Mouse (Mus musculus): ENCODE results near the gene Gtf2i.

The Gtf2i gene

DNA sequence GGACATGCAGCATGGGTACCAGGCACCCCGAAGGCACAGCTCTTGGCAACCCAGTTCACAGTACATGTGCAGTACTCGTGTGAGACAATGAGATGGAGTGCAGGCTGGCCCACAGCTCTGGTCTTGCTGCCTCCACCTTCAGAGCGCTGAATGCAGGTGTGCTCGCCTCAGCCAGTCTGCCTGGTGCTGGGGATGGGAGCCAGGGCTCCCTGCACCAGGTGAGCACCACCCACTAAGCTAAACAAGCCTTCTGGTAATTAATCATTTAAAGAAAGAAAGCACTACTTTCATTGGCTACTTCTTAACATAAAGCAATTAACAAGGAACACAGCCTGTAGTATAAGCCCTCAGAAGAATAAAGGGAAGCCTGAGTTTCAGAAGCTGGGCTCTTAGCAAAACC, 37.5 kb downstream of the Gtf2i start:
- WGBS, result 72% methylated on average over 4 of the region's 4 CpGs

DNA sequence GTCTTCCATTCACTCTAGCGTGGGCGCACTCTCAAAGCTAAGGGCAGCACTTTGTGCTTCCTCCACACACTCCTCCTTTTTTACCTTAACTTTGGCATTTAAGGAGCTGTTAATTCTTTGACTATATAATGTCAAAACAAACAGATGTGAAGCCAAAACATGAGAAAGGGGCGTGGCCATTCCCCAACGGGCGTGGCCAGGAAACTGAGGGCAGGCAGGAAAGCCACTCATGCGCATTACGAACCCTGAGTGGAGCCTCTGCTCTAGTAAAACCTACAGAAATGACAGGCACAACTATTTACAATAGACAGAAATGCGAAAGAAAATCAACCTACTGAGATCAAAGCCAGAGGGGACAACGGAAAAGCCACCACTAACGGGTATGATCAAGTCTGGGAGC, 39.0 kb downstream of the Gtf2i start:
- WGBS, result 84% methylated on average over 10 of the region's 10 CpGs

DNA sequence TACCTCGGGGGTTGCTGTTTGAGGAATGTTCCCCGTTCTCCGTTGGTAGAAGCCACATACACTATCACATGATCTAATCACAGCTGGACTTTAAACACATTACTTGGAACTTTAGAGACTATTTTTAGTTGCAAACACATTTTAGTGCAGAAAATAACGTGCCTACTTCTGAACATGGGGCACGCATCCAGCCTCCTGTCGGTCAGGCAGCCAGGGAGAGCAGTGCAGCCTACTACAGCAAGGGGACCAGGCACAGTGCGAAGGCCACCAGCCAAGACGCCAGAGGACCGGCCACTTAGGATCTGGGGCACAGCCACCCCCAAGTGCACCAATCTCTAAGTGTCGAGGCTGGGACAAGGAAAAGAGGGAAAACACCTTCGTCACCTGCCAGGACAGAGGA, 39.5 kb downstream of the Gtf2i start:
- 43% methylated on average over 11 of the region's 11 CpGs for WGBS

DNA sequence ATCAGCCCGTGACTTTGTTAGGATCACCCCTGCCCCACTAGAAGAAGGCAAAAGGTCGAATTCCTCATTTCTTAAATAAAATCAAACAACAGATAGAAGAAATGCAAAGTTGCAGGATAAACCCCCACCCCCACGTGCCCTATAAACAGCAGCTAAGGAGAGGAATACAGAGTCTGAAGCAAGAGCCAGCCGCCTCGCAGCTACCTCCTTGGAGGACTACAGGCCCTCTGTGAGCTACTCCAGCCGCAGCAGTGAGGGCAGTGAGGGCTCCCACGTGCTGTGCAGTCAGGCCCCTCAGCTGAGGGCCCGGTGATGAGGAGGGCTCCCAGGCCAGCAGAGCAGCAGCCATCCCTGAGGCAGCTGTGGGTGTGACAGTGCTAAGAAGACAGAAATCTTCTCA, 40.8 kb downstream of the Gtf2i start:
- WGBS, result 70% methylated on average over 8 of the region's 8 CpGs

DNA sequence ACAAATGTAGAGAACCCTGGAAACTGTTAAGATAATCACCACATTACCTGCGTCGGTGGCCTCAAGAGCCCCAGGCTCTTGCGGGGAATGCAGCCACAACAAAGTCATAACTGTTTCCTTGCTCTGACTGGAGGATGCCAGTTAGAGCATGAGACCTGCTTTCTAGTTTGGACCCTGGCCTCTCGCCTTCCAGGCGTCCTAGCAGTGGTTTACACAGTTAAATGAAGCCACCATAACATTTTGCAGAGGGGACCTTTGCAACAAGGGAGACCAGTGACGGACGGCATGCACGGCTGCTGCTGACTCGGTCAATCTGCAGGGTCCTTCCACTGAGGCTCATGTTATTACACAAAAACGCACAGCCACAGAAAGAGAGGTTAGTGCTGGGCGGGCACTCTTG, 41.8 kb downstream of the Gtf2i start:
- 73% methylated on average over 11 of the region's 11 CpGs for WGBS

DNA sequence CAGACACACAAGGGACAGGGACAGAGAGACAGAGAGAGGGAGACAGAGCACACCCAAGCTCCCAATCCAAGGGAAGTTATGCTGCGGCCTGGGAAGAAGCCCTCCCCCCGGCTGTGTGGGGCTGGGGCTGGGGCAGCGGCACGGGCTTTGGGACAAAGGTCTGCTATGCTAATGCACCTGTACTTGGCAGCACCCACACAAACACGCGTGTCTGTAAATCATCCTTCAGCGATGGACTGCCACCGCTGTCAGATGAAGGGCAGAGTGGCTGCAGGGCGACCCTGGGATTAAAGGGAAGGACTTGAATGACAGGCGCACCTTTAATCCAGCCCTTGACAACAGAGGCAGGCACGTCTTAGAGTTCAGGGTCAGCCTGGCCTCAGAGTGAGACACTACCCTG, 43.1 kb downstream of the Gtf2i start:
- 85% methylated on average over 11 of the region's 11 CpGs for WGBS

DNA sequence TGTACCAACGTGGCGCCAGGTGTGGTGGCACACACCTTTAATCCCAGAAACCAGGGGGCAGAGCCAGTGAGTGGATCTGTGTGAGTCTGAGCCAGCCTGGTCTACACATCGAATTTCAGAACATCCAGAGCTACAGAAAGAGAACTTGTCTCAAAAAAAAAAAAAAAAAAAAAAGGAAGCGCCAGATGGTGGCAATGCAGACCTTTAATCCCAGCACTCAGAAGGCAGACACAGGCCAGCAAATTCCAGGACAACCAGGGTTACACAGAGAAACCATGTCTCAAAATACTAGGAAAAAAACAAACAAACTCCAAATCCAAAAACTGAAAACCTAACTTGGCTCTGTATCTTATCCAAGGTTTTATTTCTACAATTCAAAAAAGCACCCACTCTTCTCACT, 44.0 kb downstream of the Gtf2i start:
- 62% methylated on average over 4 of the region's 4 CpGs for WGBS

DNA sequence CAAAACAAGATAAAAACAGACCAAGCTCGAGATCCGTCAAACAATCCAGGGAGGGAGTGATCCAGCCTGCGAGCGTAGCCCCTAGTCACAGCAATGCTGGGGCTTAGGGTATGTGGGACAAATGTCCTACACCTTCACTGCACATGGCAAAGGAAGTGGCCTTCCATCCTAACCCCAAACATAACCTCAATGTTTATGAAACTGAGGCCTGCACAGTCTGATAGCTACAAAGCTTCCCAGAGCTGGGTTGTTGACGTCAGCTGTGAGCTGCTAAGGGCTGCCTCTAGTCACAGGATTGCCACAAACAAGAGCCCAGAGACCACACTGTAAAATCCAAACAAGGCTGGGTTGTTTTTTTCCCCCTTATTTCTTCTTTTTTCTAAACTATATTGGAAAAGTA, 44.8 kb downstream of the Gtf2i start:
- WGBS, result 68% methylated on average over 5 of the region's 5 CpGs

DNA sequence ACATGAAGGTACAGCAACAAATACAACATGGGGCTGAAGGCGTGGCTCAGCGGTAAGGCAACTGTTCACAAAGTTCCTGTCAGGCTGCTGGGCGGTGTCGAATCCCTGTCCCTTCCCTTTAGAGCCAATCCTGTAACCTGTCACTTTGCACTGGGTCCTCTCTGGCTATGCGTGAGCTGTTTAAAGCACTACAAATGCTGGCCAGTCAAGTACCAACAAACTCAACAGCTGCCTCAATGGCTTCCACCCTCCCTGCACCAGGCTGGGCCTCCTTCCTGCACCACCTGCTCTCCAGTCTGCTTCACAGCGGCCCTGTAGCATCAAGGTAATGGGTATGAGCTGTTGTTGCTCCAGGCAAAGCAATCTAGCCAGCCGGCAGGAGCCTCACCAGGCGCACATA, 45.8 kb downstream of the Gtf2i start:
- 94% methylated on average over 8 of the region's 8 CpGs for WGBS

DNA sequence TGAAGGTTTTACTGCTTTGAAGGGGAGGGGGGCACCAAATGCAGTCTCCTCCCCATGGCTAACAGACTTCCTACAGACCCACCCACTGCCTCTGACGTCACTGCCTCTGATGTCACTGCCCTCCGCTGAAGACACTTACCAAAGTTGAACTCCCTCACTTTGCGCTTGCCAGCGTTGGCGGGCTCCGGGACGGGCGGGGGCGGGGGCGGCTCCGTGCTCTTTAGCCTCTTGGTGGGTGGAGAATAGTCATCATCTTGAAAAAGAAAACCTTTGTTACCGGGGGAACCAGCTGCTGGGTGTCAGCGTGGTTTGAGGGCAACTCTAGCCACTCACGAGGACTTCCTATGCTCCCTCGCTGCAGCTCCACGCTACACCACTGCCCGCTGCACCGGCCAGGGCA, 48.2 kb downstream of the Gtf2i start:
- 66% methylated on average over 18 of the region's 18 CpGs for WGBS

DNA sequence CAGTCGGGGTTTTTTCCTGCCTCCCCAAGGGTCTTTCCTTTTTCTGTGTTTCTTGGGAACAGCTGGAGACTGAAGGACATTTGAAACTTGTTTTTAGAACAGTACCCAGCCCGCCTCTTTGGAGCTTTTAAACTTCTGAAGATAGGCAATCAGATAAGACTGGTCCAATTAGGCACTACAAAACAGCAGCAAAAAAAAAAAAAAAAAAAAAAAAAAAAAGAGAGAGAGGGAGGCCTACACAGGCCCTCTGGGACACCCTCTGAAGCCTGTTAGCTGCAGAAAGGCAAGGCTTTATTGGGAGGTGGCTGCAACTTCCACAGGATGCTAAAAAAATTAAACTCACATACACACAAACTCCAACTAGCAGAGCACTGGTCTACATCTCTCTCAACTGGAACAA, 48.7 kb downstream of the Gtf2i start:
- 83% methylated on average over 2 of the region's 2 CpGs for WGBS

DNA sequence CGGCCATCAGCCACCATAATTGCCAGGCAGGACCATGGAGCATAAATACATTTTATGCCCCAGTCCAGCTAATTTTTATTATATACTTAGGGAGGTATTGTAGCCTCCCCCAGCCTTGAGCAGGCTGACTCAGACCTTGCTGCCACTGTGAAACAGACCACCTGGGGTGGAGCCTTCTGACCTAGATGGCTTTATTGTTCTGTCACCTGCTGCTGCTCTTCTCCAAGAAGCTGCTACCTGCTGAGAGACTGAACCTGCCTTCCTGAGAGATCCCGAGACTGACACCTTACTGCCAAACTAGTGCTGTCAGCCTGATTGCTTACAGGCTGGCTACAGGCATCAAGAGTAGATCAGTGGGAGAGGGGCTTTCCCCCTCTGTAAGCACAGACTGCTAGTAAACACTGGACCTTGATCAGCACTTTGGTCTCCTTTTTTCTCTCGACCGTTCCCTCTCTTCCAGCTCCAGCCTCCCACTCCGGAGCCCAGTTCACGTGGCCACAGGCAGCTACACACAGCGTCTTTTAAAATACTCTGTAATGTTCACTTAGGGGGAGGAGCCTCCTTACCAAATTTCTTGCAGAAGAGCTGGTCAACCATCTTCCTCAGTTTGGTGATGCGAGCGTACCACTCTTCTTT, 54.4 kb downstream of the Gtf2i start:
- 79% methylated on average over 9 of the region's 9 CpGs for WGBS

DNA sequence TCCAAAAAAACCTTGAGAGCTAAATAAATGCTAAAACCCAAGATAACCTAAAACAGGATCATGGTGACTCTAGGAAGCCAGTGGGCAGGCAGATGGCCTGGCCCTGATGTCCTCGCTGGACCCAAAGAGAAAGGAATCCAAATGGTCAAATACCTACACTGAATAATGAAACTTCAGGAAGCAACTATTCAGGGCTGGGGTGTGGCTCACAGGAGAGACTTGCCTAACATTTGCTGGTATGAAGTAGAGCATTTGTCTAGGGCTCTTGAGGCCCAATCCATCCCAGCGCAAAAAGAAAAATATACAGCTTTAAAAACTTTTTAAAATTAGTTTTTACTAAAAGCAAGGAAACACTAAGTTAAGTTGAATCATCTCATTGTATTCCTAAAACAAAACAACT, 55.6 kb downstream of the Gtf2i start:
- WGBS, result 85% methylated on average over 2 of the region's 2 CpGs

DNA sequence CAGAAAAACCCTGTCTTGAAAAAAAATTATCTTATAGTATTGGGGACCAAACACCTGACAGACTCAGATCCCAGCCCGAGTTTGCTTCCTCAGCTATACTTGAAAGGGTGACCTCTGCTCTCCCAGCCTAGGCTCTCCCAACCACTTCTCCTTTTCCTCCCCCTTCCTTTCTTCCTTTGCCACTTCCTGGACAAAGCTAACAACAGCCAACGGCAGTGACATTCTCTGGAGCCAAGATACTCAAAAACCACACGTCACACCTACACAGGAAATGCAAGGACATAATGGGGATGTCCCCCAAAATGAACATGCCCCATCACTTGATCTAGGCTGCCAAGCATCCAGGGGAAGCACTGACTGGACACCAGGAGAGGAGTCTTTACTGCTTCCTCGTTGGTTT, 56.2 kb downstream of the Gtf2i start:
- 49% methylated on average over 4 of the region's 4 CpGs for WGBS

DNA sequence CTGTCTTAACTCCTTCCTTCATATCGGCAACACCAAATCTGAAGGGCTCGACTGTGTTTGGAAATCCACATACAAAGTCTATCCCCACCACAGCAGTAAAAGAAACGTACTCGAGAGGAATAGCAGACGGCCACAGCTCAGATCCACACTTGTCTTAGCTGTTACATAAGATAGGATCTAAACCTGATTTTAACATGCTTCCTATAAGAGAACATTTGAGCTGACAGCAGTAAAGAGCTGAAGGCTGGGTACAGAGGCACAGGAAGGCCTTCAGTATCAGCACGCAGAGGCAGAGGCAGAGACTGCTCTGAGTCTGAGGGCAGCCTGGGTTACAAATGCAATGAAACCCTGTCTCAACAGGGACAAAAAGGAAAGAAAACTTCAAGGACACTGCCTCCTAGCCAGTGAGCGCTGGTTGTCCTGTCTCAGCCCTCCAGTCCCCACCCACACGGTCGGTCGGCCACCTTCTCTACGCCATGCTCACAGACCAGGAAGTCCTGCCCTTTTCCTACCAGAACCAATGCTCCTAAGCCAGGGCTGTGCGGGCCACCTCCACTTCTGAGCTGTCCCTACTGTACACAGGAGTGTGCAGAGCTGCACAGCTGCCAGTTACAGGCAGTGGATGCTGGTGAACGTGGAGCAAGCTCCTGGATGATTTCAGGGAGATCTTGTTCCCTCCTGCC, 57.1 kb downstream of the Gtf2i start:
- WGBS, result 56% methylated on average over 13 of the region's 13 CpGs

DNA sequence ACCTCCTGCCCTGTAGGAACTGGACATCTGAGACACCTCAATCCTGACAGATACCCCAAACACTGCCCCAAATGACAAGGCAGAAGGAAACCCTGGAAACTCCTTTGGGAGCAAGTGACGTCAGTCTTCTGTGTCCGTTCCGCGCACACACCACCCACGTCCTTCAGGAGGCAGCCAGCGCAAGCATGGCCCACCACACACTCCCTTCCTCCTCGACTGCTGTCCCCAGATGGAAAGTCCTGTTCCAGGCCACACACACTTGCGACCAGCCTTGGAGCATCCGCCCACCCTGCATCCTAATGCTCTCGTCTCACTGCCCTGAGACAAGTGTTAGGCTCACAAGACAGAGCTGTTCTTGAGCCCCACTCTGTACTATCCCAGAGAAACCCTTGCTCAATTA, 59.3 kb downstream of the Gtf2i start:
- 63% methylated on average over 10 of the region's 10 CpGs for WGBS

DNA sequence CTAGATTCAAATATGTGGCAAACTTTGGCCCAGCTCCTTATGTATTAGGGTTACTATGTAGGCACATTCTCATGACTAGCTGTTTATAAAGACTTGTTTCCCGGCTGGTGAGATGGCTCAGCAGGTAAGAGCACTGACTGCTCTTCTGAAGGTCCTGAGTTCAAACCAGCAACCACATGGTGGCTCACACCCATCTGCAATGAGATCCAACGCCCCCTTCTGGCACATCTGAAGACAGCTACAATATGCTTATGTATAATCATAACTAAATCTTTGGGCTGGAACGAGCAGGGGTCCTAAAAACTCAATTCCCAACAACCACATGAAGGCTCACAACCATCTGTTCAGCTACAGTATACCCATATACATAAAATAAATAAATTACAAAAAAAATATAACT, 60.8 kb downstream of the Gtf2i start:
- WGBS, result 53% methylated on average over 3 of the region's 3 CpGs

DNA sequence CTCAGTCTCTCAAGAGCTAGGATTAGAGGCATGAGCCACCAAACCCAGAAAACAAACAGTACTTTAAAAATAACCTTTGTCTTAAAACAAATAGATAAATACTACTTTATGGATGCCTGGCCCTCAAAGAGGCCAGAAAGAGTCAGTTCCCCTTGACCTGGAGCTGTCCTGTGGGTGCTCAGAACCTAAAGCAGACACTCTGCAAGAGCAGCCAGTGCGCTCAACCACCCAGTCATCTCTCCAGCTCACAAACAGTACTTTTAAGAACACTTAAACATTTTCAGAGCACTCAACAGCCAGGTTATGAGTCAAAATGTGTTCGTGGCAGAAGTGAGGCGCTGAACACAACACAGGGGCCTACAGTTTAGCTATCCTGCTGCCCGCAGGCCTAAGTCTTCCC, 63.5 kb downstream of the Gtf2i start:
- 98% methylated on average over 4 of the region's 4 CpGs for WGBS

DNA sequence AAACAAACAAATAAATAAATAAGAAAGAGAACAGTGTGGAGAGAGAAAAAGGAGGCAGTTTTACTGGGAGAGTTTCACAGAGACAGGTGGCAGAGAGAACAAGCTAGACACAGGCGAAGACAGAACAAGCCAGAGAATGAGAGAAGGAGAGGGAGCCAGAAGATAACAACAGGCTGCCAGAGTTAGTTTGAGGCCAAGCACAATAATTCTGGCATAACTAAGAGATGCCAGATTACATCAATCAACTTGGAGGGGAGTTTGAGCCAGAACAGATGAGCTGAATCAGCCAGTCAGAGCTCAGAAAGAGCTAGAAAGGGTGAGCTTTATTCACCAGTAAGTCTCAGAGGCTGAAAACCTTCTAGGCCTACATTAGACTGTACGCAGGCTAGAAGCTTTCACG, 64.0 kb downstream of the Gtf2i start:
- 72% methylated on average over 3 of the region's 3 CpGs for whole genome bisulfite sequencing

DNA sequence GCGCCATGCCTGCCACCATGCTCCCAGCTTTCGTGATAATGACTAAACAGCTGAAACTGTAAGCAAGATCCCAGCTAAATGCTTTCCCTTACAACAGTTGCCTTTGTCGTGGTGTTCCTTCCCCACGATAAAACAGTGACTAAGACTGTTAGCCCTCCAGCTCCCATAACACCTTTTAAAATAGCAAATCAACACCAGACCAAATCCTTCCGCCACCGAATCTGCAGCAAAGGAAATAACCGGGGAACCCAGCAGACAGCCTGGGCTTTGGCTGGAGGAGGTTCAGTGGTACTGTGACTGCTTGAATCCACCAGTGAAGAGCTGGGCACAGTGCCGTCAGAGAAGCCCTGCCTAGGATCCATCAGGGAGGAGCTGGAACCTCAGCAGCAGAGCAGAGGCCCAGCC, 65.3 kb downstream of the Gtf2i start:
- WGBS, result 50% methylated on average over 8 of the region's 8 CpGs

DNA sequence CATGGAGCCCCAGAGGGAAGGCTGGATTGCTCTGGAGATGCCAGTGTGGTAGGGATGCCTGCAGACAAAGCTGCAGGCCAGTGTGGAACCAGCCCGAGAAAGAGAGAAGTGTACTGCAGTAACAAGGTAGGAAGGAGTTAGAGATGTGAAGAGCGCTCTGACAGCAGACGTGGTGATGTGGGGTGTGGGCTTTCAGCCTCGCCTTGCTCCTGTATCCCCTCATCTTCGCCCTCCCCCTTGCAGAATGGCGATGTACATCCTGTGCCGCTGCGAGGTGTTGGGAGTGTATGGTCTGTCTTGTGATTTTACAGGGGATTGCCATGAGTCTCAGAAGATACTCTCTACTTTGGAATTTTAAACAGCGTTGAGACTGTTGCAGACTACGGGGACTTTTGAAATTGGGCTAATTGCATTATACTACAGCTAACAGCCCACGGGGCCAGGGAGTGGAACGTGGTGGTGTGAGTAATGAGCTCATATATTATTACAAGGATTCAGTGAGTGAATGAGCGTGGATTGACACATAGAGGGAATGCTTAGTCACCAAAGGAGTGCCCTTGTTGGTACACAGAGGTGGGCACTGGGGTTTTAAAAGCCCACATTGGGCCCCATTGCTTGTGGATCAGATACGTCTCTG, 65.8 kb downstream of the Gtf2i start:
- 68% methylated on average over 14 of the region's 14 CpGs for WGBS

DNA sequence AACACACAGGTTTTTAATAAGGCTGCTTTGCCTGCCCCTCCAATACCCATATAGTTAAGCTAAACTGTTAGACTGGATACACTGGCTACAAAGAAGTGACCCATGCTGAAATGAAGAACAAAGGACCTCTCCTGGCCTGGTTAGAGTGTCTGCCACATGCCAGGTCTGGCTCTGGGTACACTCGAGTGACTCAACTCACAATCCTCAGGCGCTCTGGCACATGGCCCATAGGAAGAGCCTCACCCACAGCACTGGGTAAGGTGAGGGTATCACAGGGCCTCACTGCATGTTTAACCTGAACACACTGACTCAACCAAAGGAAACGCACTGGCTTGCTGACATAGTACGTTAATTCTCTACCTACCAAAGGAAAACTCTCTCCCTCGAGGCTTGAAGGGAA, 68.4 kb downstream of the Gtf2i start:
- 85% methylated on average over 5 of the region's 5 CpGs for WGBS

DNA sequence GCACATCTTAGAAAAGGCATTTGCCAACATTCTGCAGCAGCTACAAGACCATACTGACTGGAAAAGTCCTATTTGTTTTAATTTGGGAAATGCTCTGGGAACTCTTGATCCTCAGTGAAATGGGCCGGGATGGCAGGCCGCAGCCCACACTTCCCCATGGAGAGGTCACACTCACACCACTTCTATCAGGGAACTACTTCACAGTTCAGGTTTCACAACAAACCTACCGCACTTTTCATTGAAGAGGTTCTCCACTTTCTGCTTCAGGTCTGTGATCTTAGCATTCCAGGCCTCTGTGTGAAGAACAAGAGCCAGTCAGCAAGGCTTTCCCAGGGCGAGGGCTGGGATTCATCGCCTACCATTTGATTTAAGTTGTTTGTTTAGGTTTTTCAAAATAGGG, 69.7 kb downstream of the Gtf2i start:
- WGBS, result 92% methylated on average over 5 of the region's 5 CpGs
